Mouse (Mus musculus) heart, adult 18-20 months (tissue): ENCODE data around the gene Mepe. TPM values are rescaled to one million over a fixed set of nuclear protein-coding genes. Genes with fewer than 3 reads are reported as not detected.
A peak's percentile ranks its signal among the peaks of the same experiment; 100 is the strongest.

Experiments used
- DNase-seq, 2 experiments: peaks; one replicate each; pipeline ENCODE4 v3.0.0; 2021 to 2022; ENCODE audit warnings: mixed read lengths in 1 of 2
- microRNA-seq, 2 experiments: library from miRNA; unstranded; fragments of <30 nt; microRNA quantifications; one replicate each; pipeline ENCODE4 v1.2.0; 2022
- total RNA-seq, 2 experiments: library from RNA; stranded (reverse); gene quantifications; 2 replicates each; pipeline ENCODE4 v1.2.3; 2021

The Mepe gene
- total RNA-seq, 2 experiments from 2014 or later, result not detected

GRCm38 (mm10) chr5:104351874-104352273 lies 26.7 kb downstream of the Mepe start:
- DNase-seq, result no peak

- DNase-seq, result no peak
Observed at GRCm38 (mm10) chr5:104357575-104357974, 32.4 kb downstream of the Mepe start.

GRCm38 (mm10) chr5:104358592-104358991 lies 33.5 kb downstream of the Mepe start:
- DNase-seq, result peak; percentile 14 to 31

- DNase-seq, result no peak
Observed at GRCm38 (mm10) chr5:104359257-104359656, 34.1 kb downstream of the Mepe start.

GRCm38 (mm10) chr5:104370580-104370979 lies 45.5 kb downstream of the Mepe start:
- DNase-seq, result no peak

- no peak for DNase-seq
Observed at GRCm38 (mm10) chr5:104371284-104371683, 46.2 kb downstream of the Mepe start.

- DNase-seq, result no peak
Observed at GRCm38 (mm10) chr5:104373648-104374307, 48.6 kb downstream of the Mepe start.

- peak; percentile 60 to 68 for DNase-seq
Observed at GRCm38 (mm10) chr5:104374308-104374660, 49.2 kb downstream of the Mepe start.

GRCm38 (mm10) chr5:104375132-104375531 lies 50.0 kb downstream of the Mepe start:
- no peak for DNase-seq

- no peak for DNase-seq
Observed at GRCm38 (mm10) chr5:104376890-104377289, 51.8 kb downstream of the Mepe start.

- no peak for DNase-seq
Observed at GRCm38 (mm10) chr5:104380574-104380973, 55.4 kb downstream of the Mepe start.

GRCm38 (mm10) chr5:104381671-104382070 lies 56.5 kb downstream of the Mepe start:
- DNase-seq, result no peak

- DNase-seq, result no peak
Observed at GRCm38 (mm10) chr5:104384540-104384939, 59.4 kb downstream of the Mepe start.

GRCm38 (mm10) chr5:104385521-104385920 lies 60.4 kb downstream of the Mepe start:
- no peak for DNase-seq

- no peak for DNase-seq
Observed at GRCm38 (mm10) chr5:104386908-104387307, 61.8 kb downstream of the Mepe start.

Small RNA genes lying within 50 kb of the gene (microRNA-seq; reads per million reads assigned to microRNA genes)
- 0 reads per million in 2 experiments for gene Gm23616

Other genes with a start within 250 kb of the Mepe start
- not detected for gene Gm17660, start 247.7 kb upstream of the Mepe start, total RNA-seq
- gene Sparcl1, start 211.6 kb upstream of the Mepe start, total RNA-seq, result 100 to 1,000 TPM; 186 to 203 TPM
- not detected for gene Dspp, start 154.6 kb upstream of the Mepe start, total RNA-seq
- gene Dmp1, start 122.7 kb upstream of the Mepe start, total RNA-seq, result not detected
- gene Ibsp, start 26.2 kb upstream of the Mepe start, total RNA-seq, result not detected
- under 1 TPM in 1 of 2 experiments, not detected in 1; 0.75 TPM for gene Spp1, start 109.8 kb downstream of the Mepe start, total RNA-seq
- gene Pkd2, start 134.1 kb downstream of the Mepe start, total RNA-seq, result 10 to 100 TPM; 17.7 to 18.9 TPM
- gene BC005561, start 183.0 kb downstream of the Mepe start, total RNA-seq, result 1 to 10 TPM; 3.4 to 4.0 TPM